9 mouse cellular contexts compared by ENCODE assay signal in the genomic region with DNA sequence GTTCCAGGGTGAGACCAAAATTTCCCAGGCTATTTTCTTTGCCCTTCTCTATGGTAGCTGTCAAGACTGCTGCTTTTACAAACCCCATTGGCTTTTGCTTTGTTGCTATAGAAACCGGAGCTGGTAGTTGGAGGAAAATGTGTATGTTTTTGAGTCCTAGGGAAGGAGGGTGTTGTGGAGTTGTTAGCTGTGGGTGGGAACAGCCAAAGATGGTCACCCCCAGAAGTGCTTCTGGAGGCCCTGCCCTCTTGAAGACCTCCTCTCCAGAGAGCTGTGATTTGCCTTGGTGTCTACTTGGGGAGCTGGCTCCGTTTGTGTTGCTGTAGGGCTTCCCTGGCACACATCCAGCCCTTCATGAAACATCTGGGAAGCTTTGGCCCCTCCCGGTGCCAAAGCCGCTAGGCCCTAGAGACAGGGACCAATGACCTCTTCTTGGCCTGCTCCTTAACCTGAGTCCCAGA.
DNase-seq lines count a peak whose midpoint lies in the region; TF ChIP-seq lines count a peak whose summit lies in the region.
"Had no signal": no experiment of that assay in that cellular context is flagged by ENCODE, and none has a peak within 500 bp of the region (broad histone marks: within the 10 kb centered on the region; RNA-seq: fewer than 3 reads in every experiment).

No protein-coding gene starts in this region.

- H3K79me2 ChIP-seq in heart, adult 2 months (replicated peaks; ENCODE audit: control insufficient read depth, insufficient read depth, low read length), result peaks cover 6% of the 10 kb centered on the region

- H3K4me3 ChIP-seq in heart, adult 2 months, result no peak overlapping the region
- H3K4me3 ChIP-seq in thymus, adult 2 months (ENCODE audit: control insufficient read depth, insufficient read depth, low read length), result no peak overlapping the region

- TF ChIP-seq POLR2A in heart, adult 2 months (IDR thresholded peaks at IDR 0.05; ENCODE audit: insufficient read depth, low read depth, low read length), result no peak
- no peak for TF ChIP-seq POLR2A in thymus, adult 2 months (IDR thresholded peaks at IDR 0.05; ENCODE audit: control insufficient read depth, extremely low read depth, insufficient read depth, low read length, poor library complexity)

- TF ChIP-seq CTCF in heart, adult 2 months (IDR thresholded peaks at IDR 0.05), result no peak
- no peak for TF ChIP-seq CTCF in thymus, adult 2 months (IDR thresholded peaks at IDR 0.05; ENCODE audit: borderline replicate concordance, control insufficient read depth, extremely low read depth, insufficient read depth, low read length, poor library complexity)

- H3K4me1 ChIP-seq in heart, adult 2 months (ENCODE audit: control insufficient read depth, insufficient read depth, low read length), result peaks cover 18% of the 10 kb centered on the region
- no peaks in the 10 kb centered on the region for H3K4me1 ChIP-seq in thymus, adult 2 months (replicated peaks; ENCODE audit: control insufficient read depth, insufficient read depth, low read length)

- 18% methylated on average over 4 of the region's 4 CpGs for WGBS in heart, adult 2 months
- 91% methylated on average over 4 of the region's 4 CpGs for WGBS in thymus, adult 2 months

- intact Hi-C loops in heart, adult 2 months (cut with DNase I), result loop anchor here (5.0 kb wide), 1 partner anchor 44 kb away; no protein-coding TSS in a partner anchor

- peak; percentile 48 to 64 for DNase-seq in kidney, postnatal 4 days
- no peak for DNase-seq in kidney, adult 9 months
- DNase-seq in brain, embryonic 18.5 days (ENCODE audit: low read depth, low spot score), result peak; percentile 50
- DNase-seq in heart, adult 2 months, result peak; percentile 64 to 73
- DNase-seq in lung, postnatal 14 days, result peak; percentile 47
- no peak for DNase-seq in thymus, adult 2 months
- no peak for DNase-seq in cerebellum, postnatal 25 days
- DNase-seq in spleen, adult 12 weeks (ENCODE audit: low spot score), result no peak

- no peaks in the 10 kb centered on the region for H3K27me3 ChIP-seq in heart, adult 2 months (ENCODE audit: control insufficient read depth, insufficient read depth, low read length)
- no peaks in the 10 kb centered on the region for H3K27me3 ChIP-seq in thymus, adult 2 months (ENCODE audit: control insufficient read depth, insufficient read depth, low read length)

- no peak overlapping the region for H3K27ac ChIP-seq in heart, adult 2 months
- no peak overlapping the region for H3K27ac ChIP-seq in thymus, adult 2 months (ENCODE audit: control insufficient read depth, insufficient read depth, low read length)
- H3K27ac ChIP-seq: macrophage had no signal

- peaks cover 2% of the 10 kb centered on the region; the same call in 1 of the 2 replicates for H3K36me3 ChIP-seq in heart, adult 2 months (ENCODE audit: control insufficient read depth, insufficient read depth, low read length)
- no peaks in the 10 kb centered on the region for H3K36me3 ChIP-seq in thymus, adult 2 months (ENCODE audit: control insufficient read depth, insufficient read depth, low read length)

- TF ChIP-seq EP300 in heart, adult 2 months (IDR thresholded peaks at IDR 0.05; ENCODE audit: insufficient read depth, low read depth, low read length), result no peak

- H3K9ac ChIP-seq in heart, adult 2 months (ENCODE audit: low read depth, low read length), result no peak overlapping the region

Comparison
In these comparisons a context has a peak if more than half of its experiments do, and no peak if none do; other contexts are left out.
1. DNase-seq: peak in kidney, postnatal 4 days (2 of 2), brain, embryonic 18.5 days (single experiment), heart, adult 2 months (2 of 2) and lung, postnatal 14 days (single experiment); none in kidney, adult 9 months (single experiment), thymus, adult 2 months (single experiment), cerebellum, postnatal 25 days (0 of 2) and spleen, adult 12 weeks (single experiment).